Mouse (Mus musculus): Measurements from ENCODE around the gene Nucks1. TPM values are rescaled to one million over a fixed set of nuclear protein-coding genes. Genes with fewer than 3 reads are reported as not detected.
A peak's percentile ranks its signal among the peaks of the same experiment; 100 is the strongest.

Gene Nucks1
- polyA plus RNA-seq, 1 experiment: 14.3 TPM

- DNase-seq: no peak
- Histone ChIP-seq H3K4me1 (ENCODE audit: control insufficient read depth, insufficient read depth, low read length) (no peaks in the 10 kb centered on the region), H3K4me3 (ENCODE audit: insufficient read depth, low read depth, low read length) (no peak overlapping the region), H3K27me3 (replicated peaks; ENCODE audit: control insufficient read depth, insufficient read depth, low read length) (no peaks in the 10 kb centered on the region), H3K27ac (ENCODE audit: insufficient read depth, low read depth, low read length) (no peak overlapping the region), H3K36me3 (ENCODE audit: control insufficient read depth, insufficient read depth, low read length) (no peaks in the 10 kb centered on the region)
- no peak for TF ChIP-seq CTCF (conservative IDR thresholded peaks at IDR 0.05; ENCODE audit: insufficient read depth, insufficient read length, low read depth, low read length)
- TF ChIP-seq POLR2A (IDR thresholded peaks at IDR 0.05; ENCODE audit: low read depth, low read length): no peak
- WGBS: 72% methylated on average over 3 of the region's 3 CpGs
These were observed 44.9 kb downstream of the Nucks1 start for GRCm38 (mm10) chr1:131955131-131955757.

DNA sequence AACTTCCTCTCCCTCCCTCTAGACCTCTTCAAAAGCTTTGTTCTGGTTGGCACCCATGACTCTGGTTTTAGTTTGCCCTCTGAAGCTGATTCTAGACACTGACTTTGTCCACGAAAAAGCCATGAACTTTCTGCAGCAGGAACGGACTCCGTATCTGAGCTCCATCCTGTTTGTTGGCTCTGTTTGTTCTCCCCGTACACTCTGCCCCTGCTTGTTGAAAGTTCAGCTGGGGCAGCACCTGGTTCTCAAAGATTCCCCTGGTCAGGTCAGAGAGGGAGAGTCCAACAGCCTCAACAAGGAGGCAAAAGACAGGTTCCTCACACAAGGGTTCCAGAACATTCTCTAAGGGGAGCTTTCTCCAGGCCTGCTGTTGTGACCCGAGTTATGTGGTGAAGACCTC lies 47.1 kb downstream of the Nucks1 start:
- no peaks in the 10 kb centered on the region for H3K27me3 ChIP-seq (replicated peaks; ENCODE audit: control insufficient read depth, insufficient read depth, low read length)
- DNase-seq: no peak
- no peak overlapping the region for H3K4me3 ChIP-seq (ENCODE audit: insufficient read depth, low read depth, low read length)
- no peaks in the 10 kb centered on the region for H3K4me1 ChIP-seq (ENCODE audit: control insufficient read depth, insufficient read depth, low read length)
- H3K27ac ChIP-seq (ENCODE audit: insufficient read depth, low read depth, low read length): no peak overlapping the region
- no peaks in the 10 kb centered on the region for H3K36me3 ChIP-seq (ENCODE audit: control insufficient read depth, insufficient read depth, low read length)
- WGBS: 85% methylated on average over 5 of the region's 5 CpGs
- TF ChIP-seq CTCF (conservative IDR thresholded peaks at IDR 0.05; ENCODE audit: insufficient read depth, insufficient read length, low read depth, low read length) (no peak), POLR2A (IDR thresholded peaks at IDR 0.05; ENCODE audit: low read depth, low read length) (no peak)

DNA sequence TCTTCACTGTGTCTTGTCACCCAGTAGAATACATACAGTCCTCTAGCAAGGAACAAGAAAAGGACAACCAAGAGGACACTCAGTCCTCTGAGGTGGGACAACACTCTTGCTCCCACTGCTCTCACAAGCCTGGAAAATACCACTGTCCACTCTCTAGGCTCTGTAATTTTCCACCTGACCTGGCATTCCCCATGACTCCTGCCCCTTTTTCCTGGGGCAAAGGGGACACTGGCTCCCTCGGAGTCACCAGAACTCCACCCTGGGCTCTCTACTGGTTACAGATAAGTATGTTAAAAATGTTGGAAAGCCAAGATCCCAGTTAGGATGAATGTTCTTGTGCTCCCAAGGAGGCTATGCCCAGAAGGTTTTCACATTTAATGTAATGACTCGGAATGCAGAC lies 50.7 kb downstream of the Nucks1 start:
- WGBS: 40% methylated on average over 2 of the region's 2 CpGs
- H3K4me3 ChIP-seq (ENCODE audit: insufficient read depth, low read depth, low read length): no peak overlapping the region
- H3K27me3 ChIP-seq (replicated peaks; ENCODE audit: control insufficient read depth, insufficient read depth, low read length): no peaks in the 10 kb centered on the region

DNA sequence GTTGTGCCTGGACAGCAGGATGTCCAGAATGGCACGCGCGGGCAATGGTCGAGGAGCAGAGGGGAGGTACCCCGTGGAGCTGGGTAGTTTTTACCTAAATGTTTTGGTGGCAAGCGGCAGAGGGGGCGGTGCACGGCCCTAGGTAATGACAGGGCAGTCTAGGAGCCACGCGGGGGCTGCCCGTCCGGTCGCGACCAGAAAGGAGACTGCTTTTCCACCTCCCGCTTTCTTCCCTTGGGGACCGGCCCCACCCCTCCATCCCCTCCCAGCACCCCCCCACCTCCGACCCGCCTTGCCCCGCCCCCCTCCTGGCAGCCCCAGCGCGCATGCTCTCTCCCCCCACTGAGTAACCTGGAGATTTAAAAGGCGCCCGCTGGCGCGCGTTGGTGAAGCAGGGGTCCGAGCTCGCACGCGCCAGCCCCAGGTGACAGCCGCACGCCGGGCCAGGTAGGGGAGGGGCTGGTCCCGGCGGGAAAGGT lies 52.3 kb downstream of the Nucks1 start, which contains the start of gene Slc45a3:
TSS of gene Slc45a3 (plus strand) at position 362 of the 479 bp plus-strand sequence.
- under 1% methylated on average over 35 of the region's 35 CpGs for whole genome bisulfite sequencing
- H3K4me3 ChIP-seq (ENCODE audit: insufficient read depth, low read depth, low read length): peak within 1 kb of the TSS; percentile 95
- peak within 1 kb of the TSS; percentile 79 for H3K27ac ChIP-seq (ENCODE audit: insufficient read depth, low read depth, low read length)
- DNase-seq: peak; percentile 78
- no peaks in the 10 kb centered on the region for H3K27me3 ChIP-seq (replicated peaks; ENCODE audit: control insufficient read depth, insufficient read depth, low read length)
- no peak for TF ChIP-seq POLR2A (IDR thresholded peaks at IDR 0.05; ENCODE audit: low read depth, low read length)
- no peak for TF ChIP-seq CTCF (conservative IDR thresholded peaks at IDR 0.05; ENCODE audit: insufficient read depth, insufficient read length, low read depth, low read length)
- peaks cover 23% of the 10 kb centered on the region for H3K4me1 ChIP-seq (ENCODE audit: control insufficient read depth, insufficient read depth, low read length)
- H3K36me3 ChIP-seq (ENCODE audit: control insufficient read depth, insufficient read depth, low read length): no peaks in the 10 kb centered on the region

More for the DNA sequence above, 50.7 kb downstream of the Nucks1 start:
- H3K27ac ChIP-seq (ENCODE audit: insufficient read depth, low read depth, low read length): peak overlapping the region; percentile 78
- DNase-seq: peak; percentile 76
- peaks cover 13% of the 10 kb centered on the region; the same call in 1 of the 2 replicates for H3K4me1 ChIP-seq (ENCODE audit: control insufficient read depth, insufficient read depth, low read length)
- no peaks in the 10 kb centered on the region for H3K36me3 ChIP-seq (ENCODE audit: control insufficient read depth, insufficient read depth, low read length)
- TF ChIP-seq POLR2A (IDR thresholded peaks at IDR 0.05; ENCODE audit: low read depth, low read length) (no peak), CTCF (conservative IDR thresholded peaks at IDR 0.05; ENCODE audit: insufficient read depth, insufficient read length, low read depth, low read length) (no peak)

DNA sequence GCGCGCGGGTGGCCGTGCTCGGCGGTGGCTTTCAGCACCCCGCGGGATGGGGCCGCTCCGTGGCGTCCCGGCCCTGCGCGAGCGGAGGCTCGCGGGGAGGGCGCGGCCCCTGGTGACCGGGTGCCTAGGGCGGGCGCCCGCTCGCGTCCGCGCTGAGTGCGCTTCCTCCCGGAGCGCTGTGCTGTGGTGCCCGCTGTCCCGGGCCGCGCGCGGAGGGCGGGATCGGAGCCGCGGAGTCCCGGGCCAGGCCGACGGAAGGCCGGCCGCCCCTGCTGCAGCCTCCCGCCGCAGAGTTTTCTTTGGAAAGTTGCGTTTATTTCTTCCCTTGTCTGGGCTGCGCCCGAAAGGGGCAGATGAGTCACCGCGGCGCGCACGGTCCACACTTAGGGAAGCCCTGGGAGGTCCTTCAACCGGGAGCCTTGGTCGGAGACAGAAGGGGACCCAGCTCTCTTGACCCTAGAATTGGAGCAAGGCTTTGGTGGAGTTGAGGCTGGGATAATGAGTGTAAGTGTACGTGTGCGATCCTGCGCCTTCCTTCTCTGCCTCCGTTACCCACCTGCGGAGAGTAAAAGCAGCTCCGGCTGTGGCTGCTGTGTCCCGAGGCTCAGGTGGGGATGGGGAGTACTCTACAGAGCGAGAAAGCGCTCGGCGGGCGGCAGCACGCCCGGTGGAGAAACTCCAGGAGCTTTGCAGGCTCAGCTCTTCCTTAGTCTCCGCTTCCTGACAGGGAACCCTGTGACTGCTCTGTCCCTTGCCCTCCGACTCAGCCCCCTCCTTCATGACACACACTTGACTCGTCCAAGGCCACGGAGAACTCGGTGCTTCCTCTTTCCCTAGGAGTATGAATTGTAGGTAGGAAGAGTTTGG lies 53.0 kb downstream of the Nucks1 start:
- H3K27ac ChIP-seq (ENCODE audit: insufficient read depth, low read depth, low read length): peak overlapping the region; percentile 70
- 2% methylated on average over 76 of the region's 76 CpGs for WGBS
- TF ChIP-seq POLR2A (IDR thresholded peaks at IDR 0.05; ENCODE audit: low read depth, low read length): no peak
- no peak for TF ChIP-seq CTCF (conservative IDR thresholded peaks at IDR 0.05; ENCODE audit: insufficient read depth, insufficient read length, low read depth, low read length)
- peak; percentile 47 for DNase-seq
- H3K27me3 ChIP-seq (replicated peaks; ENCODE audit: control insufficient read depth, insufficient read depth, low read length): no peaks in the 10 kb centered on the region
- H3K4me1 ChIP-seq (ENCODE audit: control insufficient read depth, insufficient read depth, low read length): peaks cover 28% of the 10 kb centered on the region
- peak overlapping the region; percentile 95 for H3K4me3 ChIP-seq (ENCODE audit: insufficient read depth, low read depth, low read length)
- H3K36me3 ChIP-seq (ENCODE audit: control insufficient read depth, insufficient read depth, low read length): no peaks in the 10 kb centered on the region

- TF ChIP-seq CTCF (conservative IDR thresholded peaks at IDR 0.05; ENCODE audit: insufficient read depth, insufficient read length, low read depth, low read length): no peak
- no peaks in the 10 kb centered on the region for H3K36me3 ChIP-seq (ENCODE audit: control insufficient read depth, insufficient read depth, low read length)
- H3K4me1 ChIP-seq (ENCODE audit: control insufficient read depth, insufficient read depth, low read length): peaks cover 36% of the 10 kb centered on the region
- WGBS: 45% methylated on average over 5 of the region's 5 CpGs
- DNase-seq: peak; percentile 44
- H3K4me3 ChIP-seq (ENCODE audit: insufficient read depth, low read depth, low read length): peak overlapping the region; percentile 95
- peak overlapping the region; percentile 70 for H3K27ac ChIP-seq (ENCODE audit: insufficient read depth, low read depth, low read length)
- H3K27me3 ChIP-seq (replicated peaks; ENCODE audit: control insufficient read depth, insufficient read depth, low read length): no peaks in the 10 kb centered on the region
These were observed 53.8 kb downstream of the Nucks1 start for GRCm38 (mm10) chr1:131964100-131964499.

GRCm38 (mm10) chr1:131964580-131964979 lies 54.2 kb downstream of the Nucks1 start:
- DNase-seq: peak; percentile 64
- peaks cover 40% of the 10 kb centered on the region for H3K4me1 ChIP-seq (ENCODE audit: control insufficient read depth, insufficient read depth, low read length)
- TF ChIP-seq CTCF (conservative IDR thresholded peaks at IDR 0.05; ENCODE audit: insufficient read depth, insufficient read length, low read depth, low read length) (no peak), POLR2A (IDR thresholded peaks at IDR 0.05; ENCODE audit: low read depth, low read length) (no peak)
- H3K36me3 ChIP-seq (ENCODE audit: control insufficient read depth, insufficient read depth, low read length): no peaks in the 10 kb centered on the region
- H3K27me3 ChIP-seq (replicated peaks; ENCODE audit: control insufficient read depth, insufficient read depth, low read length): no peaks in the 10 kb centered on the region
- WGBS: 62% methylated on average over 7 of the region's 7 CpGs
- H3K27ac ChIP-seq (ENCODE audit: insufficient read depth, low read depth, low read length): peak overlapping the region; percentile 70; the same call in 1 of the 2 replicates
- no peak overlapping the region for H3K4me3 ChIP-seq (ENCODE audit: insufficient read depth, low read depth, low read length)

All from kidney, adult 2 months (tissue).